Mouse (Mus musculus) stomach, postnatal 0 days (tissue): ENCODE data around the gene Pdzrn3. TPM values are rescaled to one million over a fixed set of nuclear protein-coding genes. Genes with fewer than 3 reads are reported as not detected.

Experiments
- ATAC-seq: fragments of 200-750 bp; cut with Nextera tagmentation; 2 replicates; pipeline ENCODE4 v1.8.0; 2017; ENCODE audit not compliant: low FRiP score, low TSS enrichment
- DNase-seq: peaks from one replicate; pipeline ENCODE4 v3.0.0-alpha.2; 2016; ENCODE audit warnings: low spot score
- H3K27ac ChIP-seq: fragments of 300-500 bp; sonication (generic); replicated peaks from 2 replicates; pipeline ENCODE4 v1.5.1; 2014; ENCODE audit warnings: mild to moderate bottlenecking, control low read depth
- H3K27me3 ChIP-seq: fragments of 300-500 bp; sonication (generic); 2 replicates; pipeline ENCODE4 v1.6.1; 2014; ENCODE audit warnings: low read length; ENCODE audit not compliant: control insufficient read depth, insufficient read depth
- H3K36me3 ChIP-seq: fragments of 300-500 bp; sonication (generic); 2 replicates; pipeline ENCODE4 v1.6.1; 2014; ENCODE audit warnings: low read length, mixed read lengths; ENCODE audit not compliant: control insufficient read depth, insufficient read depth
- H3K4me1 ChIP-seq: fragments of 300-500 bp; sonication (generic); replicated peaks from 2 replicates; pipeline ENCODE4 v1.6.1; 2014; ENCODE audit warnings: antibody characterized with exemption; ENCODE audit not compliant: control insufficient read depth, insufficient read depth
- H3K4me2 ChIP-seq: fragments of 300-500 bp; sonication (generic); replicated peaks from 2 replicates; pipeline ENCODE4 v1.6.1; 2014; ENCODE audit warnings: low read depth, mild to moderate bottlenecking, control low read depth, moderate library complexity
- H3K4me3 ChIP-seq: fragments of 300-500 bp; sonication (generic); 2 replicates; pipeline ENCODE4 v1.5.1; 2014; ENCODE audit warnings: low read depth, low read length, control low read depth
- H3K9ac ChIP-seq: fragments of 300-500 bp; sonication (generic); 2 replicates; pipeline ENCODE4 v1.6.1; 2014; ENCODE audit warnings: mild to moderate bottlenecking, low read length, control low read depth, mixed read lengths
- H3K9me3 ChIP-seq: fragments of 300-500 bp; sonication (generic); 2 replicates; pipeline ENCODE4 v1.6.1; 2016; ENCODE audit warnings: low read length; ENCODE audit not compliant: control insufficient read depth
- CTCF ChIP-seq: IDR thresholded peaks from 2 replicates; pipeline ENCODE4 v1.5.1; 2016; ENCODE audit warnings: antibody characterized with exemption, low read depth, mild to moderate bottlenecking, moderate library complexity
- EP300 ChIP-seq: optimal IDR thresholded peaks from 2 replicates; pipeline ENCODE3; 2016; ENCODE audit warnings: antibody characterized with exemption
- WGBS: fragments of 180-500 bp; shearing (Covaris S2); extraction: QIAGEN DNeasy Blood & Tissue Kit; methylation state at CpG from one replicate; pipeline ENCODE4 v1.1.7; 2014; 5-methylcytosine and 5-hydroxymethylcytosine counted together
- polyA plus RNA-seq: library from polyadenylated mRNA; unstranded; fragments of >200 nt; fragmentation: Nextera tagmentation; extraction: Ambion mirVana; gene quantifications from 2 replicates; pipeline ENCODE4 v1.2.1, GENCODE M21; 2015

Gene Pdzrn3
- polyA plus RNA-seq, 1 experiment from 2014 or later, result 5.1 TPM

DNA sequence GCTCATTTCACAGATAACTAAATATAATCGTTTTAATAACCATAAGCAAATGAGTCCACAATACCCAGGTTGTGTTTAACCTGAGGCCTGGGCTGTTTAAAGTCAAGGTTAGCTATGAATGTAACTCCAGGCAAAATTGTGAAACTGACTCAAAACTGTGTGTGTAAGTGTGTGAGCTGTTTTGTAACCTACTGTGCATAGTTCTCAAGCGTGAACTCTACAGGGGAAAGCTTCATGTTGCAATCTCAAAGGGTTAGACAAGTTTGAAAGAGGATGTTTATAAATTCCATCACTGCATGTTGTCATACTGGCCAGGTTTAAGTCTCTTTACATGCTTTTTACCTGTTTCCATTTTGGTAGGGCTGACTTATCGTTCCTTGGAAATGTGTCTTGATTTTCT is 158.7 kb downstream of the Pdzrn3 start:
- H3K27me3 ChIP-seq, result no peaks in the 10 kb centered on the region
- H3K4me3 ChIP-seq, result no peak overlapping the region
- no peak overlapping the region for H3K4me2 ChIP-seq
- no peak for ATAC-seq
- 68% methylated on average over 3 of the region's 3 CpGs for WGBS
- no peak for DNase-seq
- no peaks in the 10 kb centered on the region for H3K36me3 ChIP-seq
- TF ChIP-seq CTCF (no peak), EP300 (no peak)
- H3K9me3 ChIP-seq, result no peaks in the 10 kb centered on the region
- H3K4me1 ChIP-seq, result 0 out of 2 replicates have a peak, but pooled peaks cover 2% of the 10 kb centered on the region
- H3K9ac ChIP-seq, result no peak overlapping the region
- H3K27ac ChIP-seq, result no peak overlapping the region

DNA sequence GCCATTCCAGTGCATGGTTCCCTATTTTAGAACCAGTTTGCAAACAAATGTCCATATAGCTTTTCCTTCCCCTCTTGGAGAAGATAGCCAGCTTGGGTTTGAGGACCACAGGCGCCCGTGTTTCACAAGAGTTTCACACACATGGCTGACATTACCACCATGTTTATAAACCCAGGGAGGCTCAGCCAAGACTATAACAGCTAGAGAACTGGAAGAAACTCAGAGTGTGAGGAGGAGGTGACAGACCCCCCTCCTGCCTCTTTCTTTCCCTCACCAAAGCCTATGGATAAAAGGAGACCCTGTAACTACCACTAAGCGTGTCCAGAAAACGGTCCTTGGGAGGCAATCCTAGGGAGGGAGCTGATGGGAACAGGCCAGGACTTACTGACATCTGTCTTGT is 159.5 kb downstream of the Pdzrn3 start:
- 0 out of 2 replicates have a peak, but pooled peaks cover 2% of the 10 kb centered on the region for H3K4me1 ChIP-seq
- 61% methylated on average over 4 of the region's 4 CpGs for WGBS
- no peak overlapping the region for H3K27ac ChIP-seq
- no peaks in the 10 kb centered on the region for H3K27me3 ChIP-seq
- no peak overlapping the region for H3K9ac ChIP-seq
- H3K9me3 ChIP-seq, result no peaks in the 10 kb centered on the region
- H3K4me2 ChIP-seq, result no peak overlapping the region
- no peak overlapping the region for H3K4me3 ChIP-seq
- no peaks in the 10 kb centered on the region for H3K36me3 ChIP-seq
- DNase-seq, result no peak
- ATAC-seq, result no peak
- TF ChIP-seq EP300 (no peak), CTCF (no peak)

DNA sequence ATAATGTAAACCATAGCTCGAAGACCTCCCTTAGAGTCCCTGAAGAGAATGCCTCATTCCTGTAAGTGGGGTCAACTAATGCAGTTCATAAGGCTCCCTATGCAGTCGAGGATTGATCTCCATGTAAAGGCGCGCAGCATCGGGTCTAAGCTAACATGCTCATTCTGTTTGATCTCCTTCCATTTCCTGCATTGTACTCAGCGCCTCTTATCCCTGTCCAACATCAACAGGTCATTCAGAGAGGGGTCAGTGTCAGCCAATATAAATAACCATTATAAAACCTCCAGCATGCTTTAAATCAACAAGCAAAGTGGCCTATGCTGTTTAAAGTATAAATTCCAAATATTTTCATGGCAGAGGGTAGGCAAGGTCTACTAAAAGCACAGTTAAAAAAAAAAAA is 159.9 kb downstream of the Pdzrn3 start:
- H3K27ac ChIP-seq, result no peak overlapping the region
- H3K9me3 ChIP-seq, result no peaks in the 10 kb centered on the region
- 0 out of 2 replicates have a peak, but pooled peaks cover 2% of the 10 kb centered on the region for H3K4me1 ChIP-seq
- no peak overlapping the region for H3K9ac ChIP-seq
- H3K36me3 ChIP-seq, result no peaks in the 10 kb centered on the region
- ATAC-seq (no peak), DNase-seq (no peak)
- no peak overlapping the region for H3K4me2 ChIP-seq
- no peaks in the 10 kb centered on the region for H3K27me3 ChIP-seq
- WGBS, result 28% methylated on average over 6 of the region's 6 CpGs
- no peak for TF ChIP-seq CTCF
- H3K4me3 ChIP-seq, result no peak overlapping the region

DNA sequence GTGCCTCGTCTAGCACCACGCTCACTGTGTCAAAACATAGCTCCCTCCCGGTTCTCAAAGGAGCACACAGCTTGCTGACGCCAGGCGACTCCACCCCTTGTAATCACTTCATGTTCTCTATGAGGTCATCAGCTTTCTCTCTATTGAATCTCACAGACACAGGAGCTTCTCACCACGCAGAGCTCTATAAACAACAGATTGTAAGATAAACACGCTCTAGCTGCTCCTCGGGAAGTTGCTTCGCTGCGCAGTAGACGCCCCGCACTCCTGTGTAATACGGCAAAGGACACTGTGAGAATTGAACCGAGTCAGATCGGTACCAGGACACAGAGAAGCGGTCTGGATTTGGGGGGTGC is 162.3 kb downstream of the Pdzrn3 start:
- Histone ChIP-seq H3K27me3 (no peaks in the 10 kb centered on the region), H3K4me1 (0 out of 2 replicates have a peak, but pooled peaks cover 2% of the 10 kb centered on the region), H3K27ac (no peak overlapping the region), H3K4me3 (no peak overlapping the region), H3K9me3 (no peaks in the 10 kb centered on the region), H3K36me3 (no peaks in the 10 kb centered on the region), H3K9ac (no peak overlapping the region), H3K4me2 (no peak overlapping the region)
- ATAC-seq (peak; percentile 88), DNase-seq (peak; percentile 42)
- no peak for TF ChIP-seq CTCF
- no peak for TF ChIP-seq EP300
- 27% methylated on average over 16 of the region's 16 CpGs for WGBS

DNA sequence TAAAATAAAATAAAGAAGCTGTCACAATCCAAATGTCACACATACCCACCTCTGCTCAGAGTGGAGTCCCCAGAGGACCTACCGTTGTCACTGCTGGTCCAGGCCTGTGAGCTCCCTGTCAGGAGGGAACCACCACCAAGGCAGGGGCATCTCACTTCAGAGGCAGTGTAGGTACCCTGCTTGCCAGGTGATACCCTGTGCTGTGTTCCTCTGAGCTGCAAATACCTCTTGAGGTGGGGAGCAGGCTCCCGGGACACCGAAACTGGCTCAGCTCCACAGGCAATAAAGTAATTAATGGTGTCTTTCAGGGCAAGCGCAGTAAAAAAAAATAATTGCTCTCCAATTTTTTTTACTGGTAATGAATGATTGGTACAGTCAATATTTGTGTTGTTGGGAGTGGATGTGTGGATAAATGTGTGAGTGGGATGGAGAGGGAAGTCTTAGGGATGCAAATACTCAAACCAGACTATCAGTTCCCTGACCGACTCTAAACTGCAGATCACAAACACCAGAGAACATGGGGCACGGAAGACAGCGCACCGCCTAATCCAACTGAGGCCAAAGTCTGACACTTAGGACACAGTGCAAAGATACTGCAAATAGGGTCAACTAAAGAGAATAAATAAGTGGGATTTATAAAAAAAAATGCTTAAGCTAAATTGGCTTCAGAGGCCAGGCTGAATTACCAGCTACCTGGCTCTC is 162.8 kb downstream of the Pdzrn3 start:
- WGBS, result 55% methylated on average over 8 of the region's 8 CpGs
- no peak overlapping the region for H3K9ac ChIP-seq

DNA sequence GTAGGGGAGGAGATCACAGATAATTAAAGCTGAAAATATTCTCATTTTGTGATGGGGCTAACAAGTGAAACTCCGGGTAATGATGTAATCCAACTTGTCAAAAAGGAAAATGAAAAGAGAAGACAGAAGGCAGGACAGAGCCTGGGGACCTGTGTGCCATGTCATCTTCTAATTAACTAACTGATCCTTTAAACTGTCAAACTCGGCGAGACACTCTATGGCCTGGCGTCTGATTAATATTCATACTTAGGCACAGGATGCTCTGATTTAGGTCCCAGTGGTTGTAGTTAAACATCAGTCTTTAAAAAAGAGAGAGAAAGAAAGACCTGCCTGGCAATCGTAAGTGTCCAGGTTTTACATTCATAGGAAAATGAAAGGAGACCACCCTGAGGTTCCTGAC is 164.6 kb downstream of the Pdzrn3 start:
- Histone ChIP-seq H3K9ac (no peak overlapping the region), H3K4me3 (no peak overlapping the region), H3K27me3 (no peaks in the 10 kb centered on the region), H3K27ac (no peak overlapping the region), H3K36me3 (no peaks in the 10 kb centered on the region), H3K4me1 (0 out of 2 replicates have a peak, but pooled peaks cover 2% of the 10 kb centered on the region), H3K4me2 (no peak overlapping the region), H3K9me3 (no peaks in the 10 kb centered on the region)
- WGBS, result 87% methylated on average over 5 of the region's 5 CpGs
- TF ChIP-seq EP300, result no peak
- no peak for TF ChIP-seq CTCF
- ATAC-seq, result no peak
- no peak for DNase-seq

More for the DNA sequence above, 162.8 kb downstream of the Pdzrn3 start:
- peak; percentile 34; the same call in 1 of the 2 replicates for ATAC-seq
- no peaks in the 10 kb centered on the region for H3K36me3 ChIP-seq
- no peaks in the 10 kb centered on the region for H3K27me3 ChIP-seq
- H3K27ac ChIP-seq, result no peak overlapping the region
- H3K4me2 ChIP-seq, result no peak overlapping the region
- TF ChIP-seq EP300 (no peak), CTCF (no peak)
- H3K4me3 ChIP-seq, result no peak overlapping the region
- no peak for DNase-seq
- H3K4me1 ChIP-seq, result 0 out of 2 replicates have a peak, but pooled peaks cover 2% of the 10 kb centered on the region
- H3K9me3 ChIP-seq, result no peaks in the 10 kb centered on the region
